Mouse (Mus musculus): ENCODE results near the gene Rsrc1. TPM values are rescaled to one million over a fixed set of nuclear protein-coding genes. Genes with fewer than 3 reads are reported as not detected.
"Not testable (repeated sequence)": the region's sequence is repeated elsewhere in the genome, so short reads cannot be mapped to it uniquely, and the experiment has no call there.

The Rsrc1 gene
- polyA plus RNA-seq, 1 experiment from 2014 or later = 22.9 TPM

- H3K4me1 ChIP-seq (ENCODE audit: control insufficient read depth, insufficient read depth, low read length) = no peaks in the 10 kb centered on the region
These were observed 166.1 kb downstream of the Rsrc1 start for GRCm38 (mm10) chr3:67147246-67147645.

DNA sequence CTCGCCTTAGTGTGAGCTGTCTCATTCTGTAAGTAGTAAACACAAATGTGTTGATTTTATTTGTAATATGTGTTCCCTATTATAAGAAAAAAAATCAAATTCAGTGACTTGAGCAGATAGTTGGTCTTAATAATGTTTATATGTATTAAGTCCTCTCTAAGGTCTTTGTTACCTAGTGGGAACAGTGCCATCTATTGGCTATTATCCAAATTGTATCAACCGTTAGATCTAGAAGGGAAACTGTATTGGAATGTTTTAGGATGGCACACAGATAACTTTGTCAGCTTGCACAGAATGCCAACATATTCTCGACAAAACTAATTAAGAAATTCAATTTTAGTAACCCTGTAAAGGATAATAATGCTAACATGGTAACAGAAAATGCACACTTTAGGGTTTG is 216.0 kb downstream of the Rsrc1 start:
- Histone ChIP-seq H3K27me3 (ENCODE audit: control insufficient read depth, insufficient read depth, low read length) (no peaks in the 10 kb centered on the region), H3K4me3 (ENCODE audit: low read length) (no peak overlapping the region), H3K36me3 (ENCODE audit: control insufficient read depth, insufficient read depth) (no peaks in the 10 kb centered on the region), H3K9me3 (replicated peaks; ENCODE audit: control insufficient read depth, low read length) (no peaks in the 10 kb centered on the region), H3K4me2 (ENCODE audit: low read depth, low read length) (no peak overlapping the region), H3K9ac (ENCODE audit: low read length) (no peak overlapping the region), H3K4me1 (ENCODE audit: control insufficient read depth, insufficient read depth, low read length) (no peaks in the 10 kb centered on the region), H3K27ac (ENCODE audit: low read length) (no peak overlapping the region)
- 36% methylated on average over 3 of the region's 3 CpGs for WGBS
- no peak for ATAC-seq (replicated peaks; ENCODE audit: extremely low read depth, insufficient read depth, low FRiP score)

More at GRCm38 (mm10) chr3:67147246-67147645, 166.1 kb downstream of the Rsrc1 start:
- Histone ChIP-seq H3K4me2 (ENCODE audit: low read depth, low read length) (no peak overlapping the region), H3K9ac (ENCODE audit: low read length) (no peak overlapping the region), H3K36me3 (ENCODE audit: control insufficient read depth, insufficient read depth) (no peaks in the 10 kb centered on the region), H3K27me3 (ENCODE audit: control insufficient read depth, insufficient read depth, low read length) (no peaks in the 10 kb centered on the region), H3K27ac (ENCODE audit: low read length) (no peak overlapping the region), H3K9me3 (replicated peaks; ENCODE audit: control insufficient read depth, low read length) (no peaks in the 10 kb centered on the region), H3K4me3 (ENCODE audit: low read length) (no peak overlapping the region)
- no peak for ATAC-seq (replicated peaks; ENCODE audit: extremely low read depth, insufficient read depth, low FRiP score)
- WGBS = 83% methylated on average over 3 of the region's 3 CpGs

GRCm38 (mm10) chr3:67213047-67213457 is 231.9 kb downstream of the Rsrc1 start:
- WGBS = 79% methylated on average over 1 of the region's 1 CpGs
- H3K36me3 ChIP-seq (ENCODE audit: control insufficient read depth, insufficient read depth) = no peaks in the 10 kb centered on the region
- H3K27me3 ChIP-seq (ENCODE audit: control insufficient read depth, insufficient read depth, low read length) = no peaks in the 10 kb centered on the region
- H3K4me2 ChIP-seq (ENCODE audit: low read depth, low read length) = no peak overlapping the region
- no peaks in the 10 kb centered on the region for H3K9me3 ChIP-seq (replicated peaks; ENCODE audit: control insufficient read depth, low read length)
- no peak overlapping the region for H3K9ac ChIP-seq (ENCODE audit: low read length)
- H3K4me3 ChIP-seq (ENCODE audit: low read length) = no peak overlapping the region
- ATAC-seq (replicated peaks; ENCODE audit: extremely low read depth, insufficient read depth, low FRiP score) = no peak
- H3K4me1 ChIP-seq (ENCODE audit: control insufficient read depth, insufficient read depth, low read length) = no peaks in the 10 kb centered on the region
- no peak overlapping the region for H3K27ac ChIP-seq (ENCODE audit: low read length)

GRCm38 (mm10) chr3:67232617-67233241 is 251.5 kb downstream of the Rsrc1 start:
- no peak overlapping the region for H3K9ac ChIP-seq (ENCODE audit: low read length)
- no peak for ATAC-seq (replicated peaks; ENCODE audit: extremely low read depth, insufficient read depth, low FRiP score)
- no peak overlapping the region for H3K4me3 ChIP-seq (ENCODE audit: low read length)
- 76% methylated on average over 3 of the region's 3 CpGs for WGBS
- H3K4me2 ChIP-seq (ENCODE audit: low read depth, low read length) = no peak overlapping the region
- no peaks in the 10 kb centered on the region for H3K9me3 ChIP-seq (replicated peaks; ENCODE audit: control insufficient read depth, low read length)
- no peaks in the 10 kb centered on the region for H3K36me3 ChIP-seq (ENCODE audit: control insufficient read depth, insufficient read depth)
- no peak overlapping the region for H3K27ac ChIP-seq (ENCODE audit: low read length)
- no peaks in the 10 kb centered on the region for H3K4me1 ChIP-seq (ENCODE audit: control insufficient read depth, insufficient read depth, low read length)
- no peaks in the 10 kb centered on the region for H3K27me3 ChIP-seq (ENCODE audit: control insufficient read depth, insufficient read depth, low read length)

GRCm38 (mm10) chr3:67242451-67242850 is 261.3 kb downstream of the Rsrc1 start:
- not testable (repeated sequence) for ATAC-seq (replicated peaks; ENCODE audit: extremely low read depth, insufficient read depth, low FRiP score); H3K4me3 ChIP-seq (ENCODE audit: low read length); H3K36me3 ChIP-seq (ENCODE audit: control insufficient read depth, insufficient read depth); H3K9me3 ChIP-seq (replicated peaks; ENCODE audit: control insufficient read depth, low read length); H3K27ac ChIP-seq (ENCODE audit: low read length); H3K9ac ChIP-seq (ENCODE audit: low read length); H3K4me1 ChIP-seq (ENCODE audit: control insufficient read depth, insufficient read depth, low read length); H3K27me3 ChIP-seq (ENCODE audit: control insufficient read depth, insufficient read depth, low read length); H3K4me2 ChIP-seq (ENCODE audit: low read depth, low read length)
- WGBS = 88% methylated on average over 10 of the region's 10 CpGs

- H3K9ac ChIP-seq (ENCODE audit: low read length) = no peak overlapping the region
- no peak overlapping the region for H3K27ac ChIP-seq (ENCODE audit: low read length)
- H3K4me1 ChIP-seq (ENCODE audit: control insufficient read depth, insufficient read depth, low read length) = no peaks in the 10 kb centered on the region
- H3K36me3 ChIP-seq (ENCODE audit: control insufficient read depth, insufficient read depth) = no peaks in the 10 kb centered on the region
- WGBS = 62% methylated on average over 3 of the region's 3 CpGs
- H3K4me3 ChIP-seq (ENCODE audit: low read length) = no peak overlapping the region
- H3K4me2 ChIP-seq (ENCODE audit: low read depth, low read length) = no peak overlapping the region
- H3K27me3 ChIP-seq (ENCODE audit: control insufficient read depth, insufficient read depth, low read length) = no peaks in the 10 kb centered on the region
- ATAC-seq (replicated peaks; ENCODE audit: extremely low read depth, insufficient read depth, low FRiP score) = no peak
- no peaks in the 10 kb centered on the region for H3K9me3 ChIP-seq (replicated peaks; ENCODE audit: control insufficient read depth, low read length)
These were observed 286.3 kb downstream of the Rsrc1 start for GRCm38 (mm10) chr3:67267448-67267847.

DNA sequence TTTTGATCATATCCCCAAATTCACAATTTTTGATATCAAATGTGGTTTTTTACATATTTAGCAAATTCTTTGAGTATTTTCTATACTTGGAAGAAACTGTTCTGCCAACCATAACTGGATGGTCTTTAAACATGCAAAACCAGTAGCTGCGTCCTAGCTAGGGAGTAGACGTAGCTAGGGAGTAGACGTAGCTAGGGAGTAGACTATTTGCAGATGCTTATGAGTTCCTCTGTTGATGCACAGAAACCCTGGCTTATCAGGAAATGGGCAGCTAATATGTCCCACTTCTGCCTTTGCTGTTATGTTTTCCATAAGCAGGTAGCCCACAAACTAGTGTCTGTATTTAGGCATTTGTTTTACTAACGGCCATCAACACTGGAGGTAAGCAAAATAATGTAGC is 298.6 kb downstream of the Rsrc1 start:
- WGBS = 80% methylated on average over 4 of the region's 4 CpGs
- no peak overlapping the region for H3K4me2 ChIP-seq (ENCODE audit: low read depth, low read length)
- H3K9ac ChIP-seq (ENCODE audit: low read length) = no peak overlapping the region
- H3K4me1 ChIP-seq (ENCODE audit: control insufficient read depth, insufficient read depth, low read length) = peaks cover 2% of the 10 kb centered on the region; the same call in 1 of the 2 replicates
- H3K27me3 ChIP-seq (ENCODE audit: control insufficient read depth, insufficient read depth, low read length) = no peaks in the 10 kb centered on the region
- no peaks in the 10 kb centered on the region for H3K9me3 ChIP-seq (replicated peaks; ENCODE audit: control insufficient read depth, low read length)
- no peak for ATAC-seq (replicated peaks; ENCODE audit: extremely low read depth, insufficient read depth, low FRiP score)
- H3K27ac ChIP-seq (ENCODE audit: low read length) = no peak overlapping the region
- no peak overlapping the region for H3K4me3 ChIP-seq (ENCODE audit: low read length)
- no peaks in the 10 kb centered on the region for H3K36me3 ChIP-seq (ENCODE audit: control insufficient read depth, insufficient read depth)

DNA sequence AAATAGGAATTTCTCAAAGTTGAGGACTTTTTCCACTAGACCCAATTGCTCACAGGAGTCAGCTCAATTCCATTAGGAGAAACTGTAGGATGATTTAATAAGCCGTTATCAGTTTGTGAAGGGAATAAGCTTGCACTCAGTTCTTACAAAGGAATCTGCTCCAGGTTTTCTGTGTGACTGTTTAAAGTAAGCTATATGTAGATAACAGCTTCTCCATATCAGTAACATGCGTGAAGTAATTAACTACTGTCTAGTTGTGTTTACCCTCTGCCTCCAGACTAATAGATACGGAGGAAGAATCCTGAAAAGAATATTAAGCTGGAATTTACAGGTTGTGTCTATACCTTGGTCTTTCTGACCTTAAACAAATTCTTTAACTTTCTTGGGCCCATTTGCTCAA is 299.1 kb downstream of the Rsrc1 start:
- peaks cover 4% of the 10 kb centered on the region; the same call in 1 of the 2 replicates for H3K4me1 ChIP-seq (ENCODE audit: control insufficient read depth, insufficient read depth, low read length)

DNA sequence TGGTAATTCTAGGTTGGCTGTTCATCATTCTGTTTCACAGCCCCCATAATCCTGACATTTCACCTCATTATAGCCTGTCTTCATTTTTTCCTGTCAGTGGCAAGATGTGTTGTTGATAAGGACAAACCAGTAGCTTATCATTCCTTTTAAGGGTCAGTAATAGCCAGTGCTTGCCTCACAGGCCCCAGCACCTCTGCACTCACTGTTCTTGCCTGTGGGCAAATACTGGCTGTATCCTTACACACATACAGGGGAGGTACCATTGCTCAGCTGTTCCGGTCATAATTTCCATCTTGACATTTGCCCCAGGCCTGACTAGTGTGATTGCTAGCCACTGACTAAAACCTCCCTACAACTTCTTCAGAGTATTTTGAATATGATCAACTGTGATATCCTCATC is 302.8 kb downstream of the Rsrc1 start:
- Histone ChIP-seq H3K27me3 (ENCODE audit: control insufficient read depth, insufficient read depth, low read length) (no peaks in the 10 kb centered on the region), H3K9ac (ENCODE audit: low read length) (no peak overlapping the region), H3K4me3 (ENCODE audit: low read length) (no peak overlapping the region), H3K9me3 (replicated peaks; ENCODE audit: control insufficient read depth, low read length) (no peaks in the 10 kb centered on the region), H3K27ac (ENCODE audit: low read length) (no peak overlapping the region), H3K4me1 (ENCODE audit: control insufficient read depth, insufficient read depth, low read length) (peaks cover 4% of the 10 kb centered on the region; the same call in 1 of the 2 replicates), H3K4me2 (ENCODE audit: low read depth, low read length) (no peak overlapping the region), H3K36me3 (ENCODE audit: control insufficient read depth, insufficient read depth) (no peaks in the 10 kb centered on the region)
- no peak for ATAC-seq (replicated peaks; ENCODE audit: extremely low read depth, insufficient read depth, low FRiP score)
- WGBS = 83% methylated on average over 1 of the region's 1 CpGs

More for the DNA sequence above, 299.1 kb downstream of the Rsrc1 start:
- no peak overlapping the region for H3K27ac ChIP-seq (ENCODE audit: low read length)
- H3K4me2 ChIP-seq (ENCODE audit: low read depth, low read length) = no peak overlapping the region
- H3K4me3 ChIP-seq (ENCODE audit: low read length) = no peak overlapping the region
- H3K9ac ChIP-seq (ENCODE audit: low read length) = no peak overlapping the region
- no peaks in the 10 kb centered on the region for H3K27me3 ChIP-seq (ENCODE audit: control insufficient read depth, insufficient read depth, low read length)
- H3K9me3 ChIP-seq (replicated peaks; ENCODE audit: control insufficient read depth, low read length) = no peaks in the 10 kb centered on the region
- WGBS = 57% methylated on average over 3 of the region's 3 CpGs
- no peaks in the 10 kb centered on the region for H3K36me3 ChIP-seq (ENCODE audit: control insufficient read depth, insufficient read depth)
- no peak for ATAC-seq (replicated peaks; ENCODE audit: extremely low read depth, insufficient read depth, low FRiP score)
